Mouse (Mus musculus): ENCODE results near the gene Gm5155.
"Not testable (repeated sequence)": the region's sequence is repeated elsewhere in the genome, so short reads cannot be mapped to it uniquely, and the experiment has no call there.

The Gm5155 gene

DNA sequence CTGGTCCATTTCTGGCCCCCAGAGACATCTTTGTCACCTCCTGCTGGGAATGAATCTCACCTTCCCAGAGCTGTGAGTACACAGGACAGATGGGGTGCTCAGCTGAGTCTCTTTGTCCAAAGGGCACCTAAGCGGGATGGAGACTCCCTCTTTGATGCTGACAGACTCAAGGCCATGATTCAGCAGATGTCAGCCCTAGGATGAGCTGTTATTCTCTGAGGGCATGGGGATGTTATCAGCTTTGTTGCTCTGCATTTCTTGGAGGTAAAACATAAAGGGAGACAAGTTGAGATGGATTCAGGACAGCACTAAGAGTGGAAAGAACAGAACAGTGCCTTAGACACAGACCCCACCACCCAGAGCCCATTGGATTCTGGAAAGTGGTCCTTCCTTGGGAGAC lies at the start of gene Gm5155:
Gene Gm5155 (plus strand): TSS at position 301 of the 400 bp plus-strand sequence.
- no peak for DNase-seq (ENCODE audit: low spot score in 2 of 2)

DNA sequence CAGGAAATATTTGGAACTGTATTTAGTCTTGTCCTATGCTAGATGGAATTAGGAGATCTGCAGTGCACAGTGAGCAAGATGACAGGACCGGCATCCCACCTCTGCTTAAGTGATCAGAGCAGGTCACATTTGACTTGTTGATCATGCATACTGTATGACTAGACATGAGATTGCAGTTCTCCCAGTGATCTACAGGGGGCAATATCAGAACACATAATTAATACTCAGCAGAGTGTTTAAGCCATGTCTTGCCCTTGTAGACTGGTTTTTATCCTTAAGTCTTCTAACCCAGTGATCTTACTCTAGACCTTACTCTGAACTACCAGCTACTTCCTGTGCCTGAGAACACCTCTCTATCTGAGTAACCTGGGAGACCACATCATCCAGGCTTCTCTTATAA lies 791 bp upstream of the Gm5155 start:
- no peak for DNase-seq (ENCODE audit: low spot score in 2 of 2)

DNA sequence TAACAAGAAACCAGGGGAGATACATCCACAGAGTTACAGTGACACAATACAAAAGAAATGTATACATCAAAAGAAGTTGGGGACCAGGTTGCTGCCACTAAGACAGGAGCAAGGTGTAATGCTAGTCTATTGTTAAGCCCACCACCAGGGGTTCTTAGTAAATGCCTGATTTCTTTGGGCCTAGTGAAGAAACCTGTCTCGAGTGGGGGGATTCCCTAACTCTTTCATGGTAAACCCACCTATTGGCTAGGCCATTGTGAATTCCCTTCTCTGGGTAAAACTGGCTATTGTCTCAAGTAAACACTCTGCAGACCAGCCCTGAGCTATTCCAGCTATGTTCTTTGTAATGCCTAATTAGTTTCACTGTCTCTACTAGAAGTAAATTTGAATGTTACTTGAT lies 23.8 kb downstream of the Gm5155 start:
- not testable (repeated sequence) for DNase-seq (ENCODE audit: low spot score in 2 of 2)

DNA sequence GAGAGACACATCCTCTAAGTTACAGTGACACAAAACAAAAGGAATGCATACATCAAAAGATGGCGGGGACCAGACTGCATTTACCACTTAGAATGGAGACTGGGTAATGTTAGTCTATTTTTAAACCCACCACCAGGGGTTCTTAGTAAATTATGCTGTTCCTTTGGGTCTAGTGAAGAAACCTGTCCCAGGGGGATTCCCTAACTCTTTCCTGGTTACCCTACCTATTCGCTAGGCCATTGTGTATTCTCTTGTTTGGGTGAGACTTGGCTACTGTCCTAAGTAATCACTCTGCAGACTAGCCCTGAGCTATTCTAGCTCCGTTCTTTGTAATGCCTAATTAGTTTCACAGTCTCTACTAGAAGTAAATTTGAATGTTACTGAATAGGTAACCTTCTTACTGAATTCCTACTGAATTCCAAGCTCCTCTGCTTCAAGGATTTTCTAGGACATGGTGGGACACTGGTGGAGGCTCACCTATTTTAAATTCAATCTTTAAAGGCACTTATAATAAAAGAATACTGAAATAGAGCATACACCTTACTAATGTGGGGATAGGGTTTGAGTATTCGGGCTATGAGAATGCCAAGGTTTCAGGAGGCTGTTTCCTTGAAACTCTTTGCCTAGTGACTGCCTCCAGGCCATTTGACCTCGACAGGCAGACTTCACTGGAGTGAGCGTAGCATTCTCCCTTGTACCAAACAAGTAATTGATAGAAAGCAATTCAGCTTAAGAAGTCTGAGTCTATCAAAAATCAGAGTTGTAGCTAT lies 31.8 kb downstream of the Gm5155 start:
- DNase-seq (ENCODE audit: low spot score in 2 of 2) = no peak
